Mouse (Mus musculus): ENCODE data around the gene Arfgef3. TPM values are rescaled to one million over a fixed set of nuclear protein-coding genes. Genes with fewer than 3 reads are reported as not detected.

Arfgef3 gene
- polyA plus RNA-seq, 1 experiment, result 0.92 TPM

DNA sequence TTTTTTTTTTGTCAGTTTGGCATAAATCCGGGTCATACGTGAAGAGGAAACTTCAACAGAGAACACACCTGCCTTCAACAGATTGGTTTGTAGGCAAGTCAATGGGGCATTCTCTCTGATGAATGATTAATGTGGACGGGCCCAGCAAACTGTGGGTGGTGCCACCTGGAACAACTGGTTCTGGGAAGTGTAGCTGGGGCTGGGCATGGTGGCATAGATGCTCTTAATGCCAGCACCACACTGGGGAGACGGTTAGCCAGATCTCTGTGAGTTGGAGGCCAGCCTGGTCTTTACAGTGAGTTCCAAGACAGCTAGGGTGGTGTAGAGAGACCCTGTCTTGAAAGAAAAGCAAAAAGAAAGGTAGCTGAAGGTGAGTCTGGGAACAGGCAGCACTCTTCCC is 196.4 kb downstream of the Arfgef3 start:
- H3K27ac ChIP-seq (ENCODE audit: control insufficient read depth, insufficient read depth, low read length), result no peak overlapping the region
- TF ChIP-seq POLR2A (IDR thresholded peaks at IDR 0.05; ENCODE audit: control insufficient read depth, extremely low read depth, insufficient read depth, low read length, poor library complexity), result no peak
- no peak for DNase-seq
- H3K4me1 ChIP-seq (replicated peaks; ENCODE audit: control insufficient read depth, insufficient read depth, low read length), result peaks cover 10% of the 10 kb centered on the region
- H3K36me3 ChIP-seq (ENCODE audit: control insufficient read depth, insufficient read depth, low read length), result no peaks in the 10 kb centered on the region
- 83% methylated on average over 4 of the region's 4 CpGs for WGBS
- no peak overlapping the region for H3K4me3 ChIP-seq (ENCODE audit: control insufficient read depth, insufficient read depth, low read length)
- no peaks in the 10 kb centered on the region; the same call in 1 of the 2 replicates for H3K27me3 ChIP-seq (ENCODE audit: control insufficient read depth, insufficient read depth, low read length)

DNA sequence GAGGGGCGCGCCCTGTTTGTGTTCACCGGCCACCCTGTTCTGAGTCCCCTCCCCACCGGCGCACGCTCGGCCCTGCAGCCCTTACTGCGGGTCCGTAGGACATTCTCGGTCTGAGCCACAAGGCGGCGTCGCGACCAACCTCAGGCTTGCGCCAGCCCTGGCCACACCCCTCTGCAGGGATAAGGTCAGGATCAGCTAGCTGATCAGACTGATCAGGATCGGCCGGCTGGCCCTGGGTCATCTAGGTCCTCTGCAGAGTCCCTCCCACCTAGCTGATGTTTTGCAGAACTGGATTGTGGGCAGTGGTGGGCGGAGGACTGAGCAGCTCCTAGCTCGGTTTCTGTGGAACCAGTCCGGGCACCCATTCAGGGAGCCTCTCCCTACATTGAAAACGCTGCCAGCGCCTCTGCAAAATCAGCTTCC is 197.9 kb downstream of the Arfgef3 start, which contains the start of gene Hebp2:
TSS of gene Hebp2 (minus strand) at position 264 of the 423 bp plus-strand sequence.
- peak; percentile 77 for TF ChIP-seq CTCF (IDR thresholded peaks at IDR 0.05; ENCODE audit: borderline replicate concordance, control insufficient read depth, extremely low read depth, insufficient read depth, low read length, poor library complexity)
- TF ChIP-seq POLR2A (IDR thresholded peaks at IDR 0.05; ENCODE audit: control insufficient read depth, extremely low read depth, insufficient read depth, low read length, poor library complexity), result no peak
- WGBS, result 3% methylated on average over 22 of the region's 22 CpGs
- Histone ChIP-seq H3K4me1 (replicated peaks; ENCODE audit: control insufficient read depth, insufficient read depth, low read length) (peaks cover 10% of the 10 kb centered on the region), H3K27ac (ENCODE audit: control insufficient read depth, insufficient read depth, low read length) (no peak within 1 kb of the TSS), H3K36me3 (ENCODE audit: control insufficient read depth, insufficient read depth, low read length) (no peaks in the 10 kb centered on the region), H3K27me3 (ENCODE audit: control insufficient read depth, insufficient read depth, low read length) (no peaks in the 10 kb centered on the region; the same call in 1 of the 2 replicates), H3K4me3 (ENCODE audit: control insufficient read depth, insufficient read depth, low read length) (peak within 1 kb of the TSS; percentile 42)
- DNase-seq, result peak; percentile 37

DNA sequence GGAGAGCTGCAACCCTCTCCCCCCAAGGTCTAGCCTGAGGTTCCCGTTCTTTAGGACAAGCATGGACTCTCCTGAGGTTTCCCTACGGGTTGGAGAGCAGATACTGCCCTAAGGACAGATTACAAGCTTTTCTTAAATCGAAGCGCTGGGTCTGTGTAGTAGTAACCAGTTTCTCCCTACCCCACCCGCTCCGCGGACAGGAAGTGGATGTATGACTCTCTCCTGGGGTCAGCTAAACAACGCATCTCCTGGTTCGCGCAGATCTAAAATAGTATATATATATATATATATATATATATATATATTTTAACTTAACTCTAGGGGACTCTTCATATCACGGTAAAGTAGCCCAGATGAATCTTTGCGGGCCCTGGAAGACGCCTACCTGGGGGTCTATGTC is 198.4 kb downstream of the Arfgef3 start:
- Histone ChIP-seq H3K4me1 (replicated peaks; ENCODE audit: control insufficient read depth, insufficient read depth, low read length) (peaks cover 10% of the 10 kb centered on the region), H3K36me3 (ENCODE audit: control insufficient read depth, insufficient read depth, low read length) (no peaks in the 10 kb centered on the region), H3K27me3 (ENCODE audit: control insufficient read depth, insufficient read depth, low read length) (no peaks in the 10 kb centered on the region; the same call in 1 of the 2 replicates), H3K4me3 (ENCODE audit: control insufficient read depth, insufficient read depth, low read length) (peak overlapping the region; percentile 42), H3K27ac (ENCODE audit: control insufficient read depth, insufficient read depth, low read length) (no peak overlapping the region)
- no peak for DNase-seq
- 20% methylated on average over 13 of the region's 13 CpGs for WGBS
- TF ChIP-seq POLR2A (IDR thresholded peaks at IDR 0.05; ENCODE audit: control insufficient read depth, extremely low read depth, insufficient read depth, low read length, poor library complexity) (no peak), CTCF (IDR thresholded peaks at IDR 0.05; ENCODE audit: borderline replicate concordance, control insufficient read depth, extremely low read depth, insufficient read depth, low read length, poor library complexity) (no peak)

DNA sequence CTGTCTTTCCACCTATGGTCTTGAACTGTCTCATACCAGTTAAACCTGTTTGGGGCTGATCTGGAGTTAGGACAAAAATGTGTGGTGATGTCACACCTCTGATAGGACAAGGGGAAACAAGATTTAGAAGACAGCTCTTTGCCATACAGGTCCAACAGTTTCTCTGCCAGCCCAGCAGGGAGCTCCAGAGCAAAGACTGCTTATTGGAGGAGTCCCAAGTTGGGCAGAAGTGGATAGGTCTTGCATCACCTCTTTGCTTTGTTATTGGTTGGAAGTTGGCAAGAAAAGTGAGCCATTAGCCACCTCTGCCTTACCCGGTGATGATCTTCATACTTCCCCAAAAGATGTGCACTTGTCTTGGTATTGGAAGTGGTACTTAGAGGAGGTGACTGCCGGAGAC is 206.9 kb downstream of the Arfgef3 start:
- no peak for DNase-seq
- 95% methylated on average over 2 of the region's 2 CpGs for WGBS
- Histone ChIP-seq H3K27me3 (ENCODE audit: control insufficient read depth, insufficient read depth, low read length) (no peaks in the 10 kb centered on the region), H3K27ac (ENCODE audit: control insufficient read depth, insufficient read depth, low read length) (no peak overlapping the region), H3K36me3 (ENCODE audit: control insufficient read depth, insufficient read depth, low read length) (peaks cover 8% of the 10 kb centered on the region), H3K4me3 (ENCODE audit: control insufficient read depth, insufficient read depth, low read length) (no peak overlapping the region), H3K4me1 (replicated peaks; ENCODE audit: control insufficient read depth, insufficient read depth, low read length) (no peaks in the 10 kb centered on the region)
- no peak for TF ChIP-seq POLR2A (IDR thresholded peaks at IDR 0.05; ENCODE audit: control insufficient read depth, extremely low read depth, insufficient read depth, low read length, poor library complexity)
- no peak for TF ChIP-seq CTCF (IDR thresholded peaks at IDR 0.05; ENCODE audit: borderline replicate concordance, control insufficient read depth, extremely low read depth, insufficient read depth, low read length, poor library complexity)

DNA sequence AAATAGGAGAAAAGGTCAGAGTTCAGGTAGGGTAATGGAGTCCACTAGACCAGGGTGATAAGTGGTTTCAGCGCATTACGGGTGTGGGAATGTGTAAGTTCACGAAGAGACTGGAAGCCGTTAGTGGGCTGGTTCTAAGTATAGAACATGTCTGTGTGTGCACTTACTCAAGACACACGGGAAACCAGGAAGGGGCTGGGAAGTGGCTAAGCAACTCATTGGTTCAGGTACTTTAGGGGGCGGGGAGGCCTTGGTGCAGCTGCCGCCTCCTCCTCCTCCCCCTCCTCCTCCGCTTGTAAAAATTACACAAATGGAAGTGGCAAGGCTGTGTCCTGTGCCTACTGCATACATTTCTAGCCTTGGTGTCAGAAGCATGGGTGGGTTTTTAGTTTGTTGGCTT is 211.5 kb downstream of the Arfgef3 start:
- H3K36me3 ChIP-seq (ENCODE audit: control insufficient read depth, insufficient read depth, low read length), result peaks cover 20% of the 10 kb centered on the region
- WGBS, result 77% methylated on average over 8 of the region's 8 CpGs
- TF ChIP-seq CTCF (IDR thresholded peaks at IDR 0.05; ENCODE audit: borderline replicate concordance, control insufficient read depth, extremely low read depth, insufficient read depth, low read length, poor library complexity) (no peak), POLR2A (IDR thresholded peaks at IDR 0.05; ENCODE audit: control insufficient read depth, extremely low read depth, insufficient read depth, low read length, poor library complexity) (no peak)
- H3K27ac ChIP-seq (ENCODE audit: control insufficient read depth, insufficient read depth, low read length), result no peak overlapping the region
- H3K27me3 ChIP-seq (ENCODE audit: control insufficient read depth, insufficient read depth, low read length), result no peaks in the 10 kb centered on the region
- H3K4me3 ChIP-seq (ENCODE audit: control insufficient read depth, insufficient read depth, low read length), result no peak overlapping the region
- peaks cover 2% of the 10 kb centered on the region; the same call in 1 of the 2 replicates for H3K4me1 ChIP-seq (replicated peaks; ENCODE audit: control insufficient read depth, insufficient read depth, low read length)
- DNase-seq, result no peak

Other genes with a start within 250 kb of the Arfgef3 start
- gene Hebp2, start 197.9 kb downstream of the Arfgef3 start, polyA plus RNA-seq (2012; rRNA removed), result 0.46 and 0.66 TPM in 2 replicates
- not detected in 2 replicates for gene Gm4922, start 42.8 kb upstream of the Arfgef3 start, polyA plus RNA-seq (2012; rRNA removed)
- 79.5 and 92.7 TPM in 2 replicates for gene Perp, start 101.1 kb upstream of the Arfgef3 start, polyA plus RNA-seq (2012; rRNA removed)

Measured in thymus, adult 2 months (tissue).